Mouse (Mus musculus) brain, embryonic 14.5 days (tissue): ENCODE results near the gene Zfp282.
A peak's percentile ranks its signal among the peaks of the same experiment; 100 is the strongest.

Experiments
- CTCF ChIP-seq: fragments of 200-500 bp; IDR thresholded peaks from 2 replicates; pipeline ENCODE4 v1.5.1; 2012; ENCODE audit warnings: inconsistent platforms, mild to moderate bottlenecking, moderate library complexity, borderline replicate concordance; ENCODE audit not compliant: insufficient read depth, insufficient read length; ENCODE audit errors: extremely low read depth
- POLR2A ChIP-seq: fragments of 200-500 bp; IDR thresholded peaks from 2 replicates; pipeline ENCODE4 v1.6.1; 2012; ENCODE audit warnings: mild to moderate bottlenecking, inconsistent platforms, borderline replicate concordance; ENCODE audit not compliant: poor library complexity, insufficient read depth, insufficient read length, severe bottlenecking; ENCODE audit errors: extremely low read depth

- TF ChIP-seq CTCF (no peak), POLR2A (peak; percentile 41; the same call in 1 of the 2 replicates)
Observed at GRCm38 (mm10) chr6:47953191-47953726, 76.3 kb downstream of the Zfp282 start, which contains the start of gene Zfp956.
